ENCODE assay signal across 8 mouse cellular contexts in genomic region chr14:121796571-121797456, GRCm38 (mm10). TPM values are rescaled to one million over a fixed set of nuclear protein-coding genes. Genes with fewer than 3 reads are reported as not detected.
DNase-seq lines count a peak whose midpoint lies in the region; ATAC-seq lines count a peak whose summit lies in the region.

No protein-coding gene starts in this region.

- no peaks in the 10 kb centered on the region for H3K9me3 ChIP-seq in hindbrain, embryonic 13.5 days
- no peaks in the 10 kb centered on the region for H3K9me3 ChIP-seq in midbrain, embryonic 11.5 days (ENCODE audit: control insufficient read depth, low read length)

- peak; percentile 5 for ATAC-seq in hindbrain, embryonic 13.5 days (ENCODE audit: low FRiP score)
- ATAC-seq in midbrain, embryonic 11.5 days (ENCODE audit: low FRiP score): 0 out of 2 replicates have a peak, but pooled peaks have one; percentile 0
- ATAC-seq in erythroid progenitor cell, adult 5-6 weeks (replicated peaks; ENCODE audit: low FRiP score, poor library complexity, severe bottlenecking): no peak

- WGBS in hindbrain, embryonic 13.5 days: 13% methylated on average over 26 of the region's 28 CpGs
- WGBS in midbrain, embryonic 11.5 days: 12% methylated on average over 28 of the region's 28 CpGs

- peaks cover 10% of the 10 kb centered on the region for H3K4me1 ChIP-seq in hindbrain, embryonic 13.5 days (replicated peaks)
- H3K4me1 ChIP-seq in midbrain, embryonic 11.5 days (ENCODE audit: control insufficient read depth, insufficient read depth, low read length): no peaks in the 10 kb centered on the region; the same call in 1 of the 2 replicates

- H3K4me2 ChIP-seq in hindbrain, embryonic 13.5 days: peak overlapping the region; percentile 89
- H3K4me2 ChIP-seq in midbrain, embryonic 11.5 days: peak overlapping the region; percentile 95

- H3K4me3 ChIP-seq in hindbrain, embryonic 13.5 days: peak overlapping the region; percentile 71
- peak overlapping the region; percentile 65 for H3K4me3 ChIP-seq in midbrain, embryonic 11.5 days (ENCODE audit: low read depth, low read length)

- H3K27me3 ChIP-seq in hindbrain, embryonic 13.5 days: peaks cover 27% of the 10 kb centered on the region
- peaks cover 25% of the 10 kb centered on the region for H3K27me3 ChIP-seq in midbrain, embryonic 11.5 days (ENCODE audit: control insufficient read depth, insufficient read depth, low read length)

- peak overlapping the region; percentile 77 for H3K9ac ChIP-seq in hindbrain, embryonic 13.5 days
- peak overlapping the region; percentile 41; the same call in 1 of the 2 replicates for H3K9ac ChIP-seq in midbrain, embryonic 11.5 days (ENCODE audit: low read length)

- H3K36me3 ChIP-seq in hindbrain, embryonic 13.5 days: no peaks in the 10 kb centered on the region
- no peaks in the 10 kb centered on the region for H3K36me3 ChIP-seq in midbrain, embryonic 11.5 days (ENCODE audit: control insufficient read depth, insufficient read depth, low read length)

- peak; percentile 23 to 28 for DNase-seq in kidney, postnatal 4 days
- DNase-seq in kidney, adult 11 months: no peak
- peak; percentile 4 for DNase-seq in T-cell, adult 2 months (ENCODE audit: low spot score)
- peak; percentile 20 for DNase-seq in embryo, embryonic 10.5 days (ENCODE audit: low spot score)
- peak; percentile 90 for DNase-seq in midbrain, embryonic 11.5 days (ENCODE audit: low spot score, missing footprints)
- DNase-seq in testis, postnatal 14 days (ENCODE audit: low spot score): peak; percentile 40

- H3K27ac ChIP-seq in hindbrain, embryonic 13.5 days: no peak overlapping the region
- H3K27ac ChIP-seq in midbrain, embryonic 11.5 days (ENCODE audit: low read depth, low read length): no peak overlapping the region

RNA-seq across cellular contexts. Expression of gene Dock9, which starts 0.8 kb away (rescaled TPM):
- polyA plus RNA-seq in hindbrain, embryonic 13.5 days (2015; fragmentation: Nextera tagmentation; extraction: Ambion mirVana): 6.2 and 7.3 TPM in 2 replicates
- 4.1 and 4.2 TPM in 2 replicates for polyA plus RNA-seq in midbrain, embryonic 11.5 days (2014; fragmentation: Nextera tagmentation; extraction: Ambion mirVana)
- 1.4 and 1.7 TPM in 2 replicates for total RNA-seq in erythroid progenitor cell, adult 5-6 weeks (2015; ENCODE audit: low replicate concordance)
- 1.1 and 1.7 TPM in 2 replicates for total RNA-seq in erythroid progenitor cell, adult 5-6 weeks (2017; ENCODE audit: low replicate concordance)
